Mouse (Mus musculus) liver, adult 2 months (tissue): ENCODE results near the gene Ccdc3. TPM values are rescaled to one million over a fixed set of nuclear protein-coding genes. Genes with fewer than 3 reads are reported as not detected.

ENCODE experiments used
- DNase-seq: peaks from one replicate; pipeline ENCODE4 v3.0.0-alpha.2; 2011; ENCODE audit warnings: low read depth, low spot score; ENCODE audit errors: extremely low read depth
- H3K27ac ChIP-seq: fragments of 200-500 bp; replicated peaks from 2 replicates; pipeline ENCODE4 v1.5.1; 2012; ENCODE audit warnings: low read depth, mild to moderate bottlenecking, control low read depth, inconsistent platforms, low read length; ENCODE audit not compliant: insufficient read depth
- H3K27me3 ChIP-seq: fragments of 200-500 bp; 2 replicates; pipeline ENCODE4 v1.6.1; 2012; ENCODE audit warnings: mild to moderate bottlenecking, moderate library complexity, low read length, inconsistent platforms; ENCODE audit not compliant: control insufficient read depth, insufficient read depth
- H3K36me3 ChIP-seq: fragments of 200-500 bp; 2 replicates; pipeline ENCODE4 v1.6.1; 2012; ENCODE audit warnings: low read length, inconsistent platforms; ENCODE audit not compliant: control insufficient read depth, insufficient read depth
- H3K4me1 ChIP-seq: fragments of 200-500 bp; 2 replicates; pipeline ENCODE4 v1.6.1; 2011; ENCODE audit warnings: low read length; ENCODE audit not compliant: control insufficient read depth, insufficient read depth
- H3K4me3 ChIP-seq: fragments of 200-500 bp; 2 replicates; pipeline ENCODE4 v1.5.1; 2011; ENCODE audit warnings: low read depth, mild to moderate bottlenecking, control low read depth, low read length, moderate library complexity; ENCODE audit not compliant: insufficient read depth
- H3K79me2 ChIP-seq: fragments of 200-500 bp; 2 replicates; pipeline ENCODE4 v1.6.1; 2012; ENCODE audit warnings: inconsistent platforms, mild to moderate bottlenecking, low read length, moderate library complexity; ENCODE audit not compliant: control insufficient read depth, insufficient read depth
- H3K9ac ChIP-seq: fragments of 200-500 bp; 2 replicates; pipeline ENCODE4 v1.6.1; 2012; ENCODE audit warnings: low read depth, mild to moderate bottlenecking, control low read depth, inconsistent platforms, low read length
- CTCF ChIP-seq: fragments of 200-500 bp; IDR thresholded peaks from 2 replicates; pipeline ENCODE4 v1.5.1; 2011; ENCODE audit warnings: low read depth, low read length, control low read depth
- POLR2A ChIP-seq: fragments of 200-500 bp; IDR thresholded peaks from 2 replicates; pipeline ENCODE4 v1.6.1; 2011; ENCODE audit warnings: low read length, control low read depth; ENCODE audit not compliant: insufficient read depth; ENCODE audit errors: extremely low read depth
- WGBS: fragments of 180-500 bp; shearing (Covaris S2); methylation state at CpG from one replicate; pipeline ENCODE4 v1.1.7; 2018; 5-methylcytosine and 5-hydroxymethylcytosine counted together
- polyA plus RNA-seq: library from polyadenylated mRNA; depleted of rRNA; stranded (reverse); fragments of >200 nt; gene quantifications from 2 replicates; pipeline ENCODE4 v1.2.3, GENCODE M21; 2012
- total RNA-seq: library from RNA; depleted of rRNA; stranded (reverse); fragments of >200 nt; gene quantifications from 2 replicates; pipeline ENCODE4 v1.2.3, GENCODE M21; 2014

Gene Ccdc3
- total and polyA plus RNA-seq, 2 experiments, result 0.78 to 0.92 TPM

DNA sequence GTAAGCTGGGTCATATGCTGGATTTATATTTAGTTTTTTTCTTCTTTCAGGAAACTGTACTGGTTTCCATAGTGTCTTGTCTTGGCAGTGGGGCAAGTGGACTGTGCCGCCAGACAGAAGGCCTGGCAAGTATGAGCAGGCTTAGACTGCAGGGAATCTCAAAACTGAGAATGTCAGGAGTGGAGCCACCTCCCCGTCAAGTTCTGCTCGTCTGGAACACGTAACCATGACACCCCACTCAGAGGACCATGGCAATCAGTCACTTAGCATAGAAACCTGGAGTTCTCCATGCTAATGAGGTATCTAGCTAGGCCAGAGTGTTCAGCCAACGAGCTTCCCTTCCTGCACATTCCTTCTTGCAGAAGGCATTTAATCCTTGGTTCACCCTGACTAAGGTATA, 10.2 kb upstream of the Ccdc3 start:
- Histone ChIP-seq H3K27me3 (no peaks in the 10 kb centered on the region), H3K4me3 (no peak overlapping the region), H3K4me1 (no peaks in the 10 kb centered on the region; the same call in 1 of the 2 replicates), H3K36me3 (no peaks in the 10 kb centered on the region), H3K9ac (no peak overlapping the region), H3K79me2 (no peaks in the 10 kb centered on the region), H3K27ac (no peak overlapping the region)
- no peak for DNase-seq
- TF ChIP-seq CTCF, result no peak
- TF ChIP-seq POLR2A, result no peak
- WGBS, result 90% methylated on average over 5 of the region's 5 CpGs

DNA sequence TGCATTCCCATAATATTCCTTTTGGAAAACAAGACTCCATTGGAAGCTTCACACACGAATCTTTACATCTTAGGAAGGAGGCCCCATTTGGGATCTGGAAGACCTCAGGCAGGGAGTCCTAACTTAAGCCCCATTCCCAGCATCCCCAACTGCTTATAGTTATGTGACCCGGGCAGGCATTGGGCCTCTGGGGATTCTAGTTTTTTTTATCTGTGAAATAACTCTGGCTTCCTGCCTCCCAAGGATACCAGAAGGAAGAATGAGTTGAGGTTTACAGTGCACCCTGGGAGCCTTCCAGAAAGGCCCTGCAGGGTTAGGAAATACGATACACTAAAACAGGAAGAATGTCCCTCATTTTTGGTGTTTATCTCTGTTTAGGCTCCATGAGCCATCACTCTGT, 8.5 kb upstream of the Ccdc3 start:
- no peaks in the 10 kb centered on the region for H3K79me2 ChIP-seq
- no peak for TF ChIP-seq CTCF
- TF ChIP-seq POLR2A, result no peak
- H3K27ac ChIP-seq, result no peak overlapping the region
- no peaks in the 10 kb centered on the region; the same call in 1 of the 2 replicates for H3K4me1 ChIP-seq
- no peak overlapping the region for H3K9ac ChIP-seq
- no peaks in the 10 kb centered on the region for H3K27me3 ChIP-seq
- peak; percentile 13 for DNase-seq
- no peaks in the 10 kb centered on the region for H3K36me3 ChIP-seq
- H3K4me3 ChIP-seq, result no peak overlapping the region
- WGBS, result 63% methylated on average over 3 of the region's 3 CpGs

DNA sequence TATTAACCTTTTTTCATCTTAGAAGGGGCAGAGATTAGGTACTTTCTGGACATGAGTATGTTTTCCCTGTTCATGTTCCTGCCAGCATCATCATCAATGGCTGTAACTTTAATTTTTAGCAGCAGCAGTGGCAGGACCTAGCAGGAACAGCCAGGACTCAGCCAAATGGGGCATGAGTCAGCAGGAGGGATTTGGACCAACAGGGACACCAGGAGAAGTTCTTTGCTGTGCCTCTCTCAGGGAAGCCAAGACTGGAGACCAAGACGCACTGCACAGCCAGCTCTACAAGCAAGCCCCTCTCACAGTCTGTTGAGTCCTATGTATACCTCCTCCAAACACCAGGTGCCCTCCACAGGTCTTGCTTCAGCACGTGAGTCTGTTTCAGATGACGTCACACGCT, 5.5 kb upstream of the Ccdc3 start:
- WGBS, result 88% methylated on average over 4 of the region's 4 CpGs
- TF ChIP-seq CTCF (no peak), POLR2A (no peak)
- Histone ChIP-seq H3K79me2 (no peaks in the 10 kb centered on the region), H3K4me1 (no peaks in the 10 kb centered on the region; the same call in 1 of the 2 replicates), H3K36me3 (no peaks in the 10 kb centered on the region), H3K27ac (no peak overlapping the region), H3K9ac (no peak overlapping the region), H3K4me3 (no peak overlapping the region), H3K27me3 (no peaks in the 10 kb centered on the region)
- DNase-seq, result no peak

DNA sequence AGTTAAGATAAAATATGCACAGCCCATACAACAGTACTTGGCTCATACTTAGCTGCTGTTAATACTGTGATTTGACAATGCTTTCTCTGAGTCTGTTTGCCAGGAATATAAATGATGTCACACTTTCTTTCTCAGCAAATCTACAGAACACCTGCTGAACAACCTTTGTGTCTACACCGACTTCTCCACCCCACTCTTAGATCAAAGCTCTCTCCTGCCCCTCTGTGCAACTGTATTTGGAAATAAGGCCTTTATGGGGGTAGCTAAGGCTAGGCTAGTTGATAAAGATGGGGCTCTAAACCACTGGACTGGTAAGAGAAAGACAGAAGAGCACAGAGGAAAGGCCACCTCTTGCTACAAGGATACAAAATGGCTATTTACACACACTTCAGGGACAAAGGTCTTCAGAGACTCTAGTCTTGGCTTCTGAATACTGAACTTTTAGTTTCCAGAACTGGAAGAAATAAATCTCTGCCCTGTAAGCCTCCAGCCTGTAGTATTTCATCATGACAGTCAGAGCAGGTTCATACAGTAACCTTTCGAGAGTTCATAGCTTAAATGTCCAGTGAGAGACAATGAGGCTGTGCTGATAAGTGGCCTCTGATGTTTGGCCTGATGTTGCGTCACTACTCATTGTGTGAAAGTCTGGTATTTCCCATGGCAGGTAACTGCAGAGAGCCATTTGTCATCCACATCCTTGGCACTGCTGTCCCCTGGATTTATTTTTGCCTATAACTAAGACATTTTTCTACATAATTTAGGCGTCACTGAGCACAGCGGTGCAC, 2.4 kb upstream of the Ccdc3 start:
- Histone ChIP-seq H3K27ac (no peak overlapping the region), H3K9ac (no peak overlapping the region), H3K79me2 (no peaks in the 10 kb centered on the region), H3K4me1 (peaks cover 4% of the 10 kb centered on the region; the same call in 1 of the 2 replicates), H3K27me3 (peaks cover 17% of the 10 kb centered on the region), H3K36me3 (no peaks in the 10 kb centered on the region), H3K4me3 (no peak overlapping the region)
- TF ChIP-seq CTCF (no peak), POLR2A (no peak)
- WGBS, result 77% methylated on average over 5 of the region's 5 CpGs
- peak; percentile 10 for DNase-seq

DNA sequence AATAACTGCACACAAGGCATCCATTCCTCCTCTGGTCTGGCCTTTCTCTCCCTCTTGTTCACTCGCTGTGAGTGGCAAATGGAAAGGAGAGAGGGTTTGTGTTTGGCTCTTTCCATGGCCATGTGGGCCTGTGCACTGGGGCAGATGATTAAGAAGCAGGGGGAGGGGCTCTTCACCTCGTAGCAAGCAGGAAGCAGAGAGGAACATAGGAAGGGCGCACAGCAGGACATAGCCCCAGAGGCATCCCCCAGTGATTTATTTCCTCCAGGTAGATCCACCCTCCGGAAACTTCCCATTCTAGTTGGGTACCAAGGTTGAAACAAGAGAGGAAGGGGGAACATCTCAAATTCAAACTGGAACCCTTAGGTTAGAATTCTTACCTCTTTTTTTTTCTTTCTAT, 2.4 kb downstream of the Ccdc3 start:
- H3K27me3 ChIP-seq, result peaks cover 17% of the 10 kb centered on the region

DNA sequence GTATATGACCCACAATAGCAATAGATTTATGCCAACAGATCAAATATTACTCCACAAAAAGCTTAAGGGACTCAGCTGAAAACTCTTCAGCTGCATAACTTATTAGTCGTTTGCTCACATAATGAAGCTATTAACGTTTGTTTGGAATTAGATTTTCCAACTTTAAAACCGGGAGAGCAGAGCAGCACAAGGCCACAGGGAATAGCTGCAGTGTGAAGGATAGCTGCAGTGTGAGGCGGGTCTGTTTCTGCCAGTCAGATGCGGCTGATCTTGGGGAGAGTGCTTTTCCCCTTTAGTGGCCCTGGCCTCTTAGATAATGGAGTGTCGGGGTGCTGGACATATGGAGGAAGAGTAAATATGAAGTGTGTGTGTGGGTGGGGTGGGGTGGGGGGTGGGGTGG, 6.9 kb downstream of the Ccdc3 start:
- no peak overlapping the region for H3K27ac ChIP-seq
- DNase-seq, result no peak
- no peaks in the 10 kb centered on the region for H3K4me1 ChIP-seq
- 55% methylated on average over 6 of the region's 6 CpGs for WGBS
- no peak overlapping the region for H3K9ac ChIP-seq
- no peaks in the 10 kb centered on the region for H3K36me3 ChIP-seq
- no peaks in the 10 kb centered on the region for H3K79me2 ChIP-seq
- no peaks in the 10 kb centered on the region for H3K27me3 ChIP-seq
- no peak overlapping the region for H3K4me3 ChIP-seq
- TF ChIP-seq POLR2A, result no peak
- no peak for TF ChIP-seq CTCF

More for the DNA sequence above, 2.4 kb downstream of the Ccdc3 start:
- Histone ChIP-seq H3K4me1 (0 out of 2 replicates have a peak, but pooled peaks cover 4% of the 10 kb centered on the region), H3K4me3 (no peak overlapping the region), H3K36me3 (no peaks in the 10 kb centered on the region), H3K9ac (no peak overlapping the region), H3K79me2 (no peaks in the 10 kb centered on the region), H3K27ac (no peak overlapping the region)
- no peak for TF ChIP-seq CTCF
- TF ChIP-seq POLR2A, result no peak
- 68% methylated on average over 4 of the region's 4 CpGs for WGBS
- no peak for DNase-seq
